Mouse (Mus musculus) spleen, adult 2 months (tissue): ENCODE measurements at regions not wholly inside any gene's neighbourhood (a gene's known extent, or its start where the extent isn't known, plus 50 kb on each side); places are given as distances from the start of the nearest gene placed in this dataset.

Experiments used
- CTCF ChIP-seq: fragments of 200-500 bp; IDR thresholded peaks from 2 replicates; pipeline ENCODE4 v1.5.1; 2011; ENCODE audit warnings: mild to moderate bottlenecking, inconsistent platforms; ENCODE audit not compliant: insufficient read depth, insufficient read length, insufficient replicate concordance; ENCODE audit errors: extremely low read depth
- POLR2A ChIP-seq: fragments of 200-500 bp; IDR thresholded peaks from 2 replicates; pipeline ENCODE4 v1.6.1; 2011; ENCODE audit warnings: low read depth, low read length, inconsistent platforms

GRCm38 (mm10) chrX:50504047-50504446, 75.7 kb upstream of the Olfr1324 start:
- TF ChIP-seq CTCF (no peak), POLR2A (no peak)
